Mouse (Mus musculus) neural tube, embryonic 10.5 days (tissue): ENCODE measurements around the gene Wnk2.

Source experiments
- DNase-seq: peaks from one replicate; pipeline ENCODE4 v3.0.0-alpha.2; 2017; ENCODE audit warnings: low spot score; ENCODE audit errors: extremely low spot score

Wnk2 gene

GRCm38 (mm10) chr13:48992914-48993313 is 154.9 kb downstream of the Wnk2 start:
- DNase-seq = no peak

GRCm38 (mm10) chr13:48990138-48990537 is 157.7 kb downstream of the Wnk2 start:
- no peak for DNase-seq
